21 mouse cellular contexts compared by ENCODE assay signal in the genomic region with DNA sequence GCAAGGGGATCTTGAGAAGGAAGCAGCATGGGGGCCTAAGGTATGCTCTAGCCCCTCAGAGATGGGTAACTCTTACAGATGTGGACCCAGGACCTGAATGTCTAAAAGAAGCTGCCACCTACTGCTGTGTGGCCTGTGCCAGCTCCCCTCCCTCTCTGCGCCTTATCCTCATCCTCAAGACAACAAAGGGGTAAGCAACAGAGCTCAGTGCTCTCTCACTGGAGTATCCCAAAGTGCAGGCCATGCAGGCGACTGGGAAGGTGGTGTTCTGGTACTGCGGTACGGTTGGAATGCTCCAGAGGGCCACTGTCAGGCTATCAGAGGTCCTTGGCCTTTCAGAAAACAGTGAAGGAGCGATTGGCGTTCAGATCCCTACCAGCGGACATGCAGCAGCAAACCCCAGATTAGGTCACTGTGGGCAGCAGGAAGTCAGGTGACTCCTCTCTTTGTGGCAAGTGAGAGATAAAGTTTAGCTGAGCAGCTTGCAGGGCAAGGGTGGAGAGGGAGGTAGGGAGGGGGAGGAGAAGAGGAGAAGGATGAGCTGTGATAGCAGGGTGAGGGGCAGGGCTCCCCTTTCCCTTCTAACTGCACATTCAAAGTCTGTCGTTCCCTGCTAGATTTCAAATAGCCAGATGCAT. TPM values are rescaled to one million over a fixed set of nuclear protein-coding genes. Genes with fewer than 3 reads are reported as not detected.
A peak's percentile ranks its signal among the peaks of the same experiment; 100 is the strongest.
DNase-seq lines count a peak whose midpoint lies in the region; ATAC-seq and TF ChIP-seq lines count a peak whose summit lies in the region.
"Had no signal": no experiment of that assay in that cellular context is flagged by ENCODE, and none has a peak within 500 bp of the region (broad histone marks: within the 10 kb centered on the region; RNA-seq: fewer than 3 reads in every experiment).

No protein-coding gene starts in this region.

- intact Hi-C loops in gastrocnemius, adult 2 months (cut with DNase I) = no loop called here
- intact Hi-C loops in left cerebral cortex, postnatal 25 days (cut with DNase I) = no loop called here

- no peak overlapping the region for H3K4me2 ChIP-seq in heart, embryonic 12.5 days
- peak overlapping the region; percentile 23 for H3K4me2 ChIP-seq in liver, embryonic 11.5 days
- H3K4me2 ChIP-seq: heart, embryonic 15.5 days; hindbrain, embryonic 14.5 days; limb, embryonic 13.5 days had no signal

- 17% methylated on average over 8 of the region's 8 CpGs for WGBS in heart, embryonic 12.5 days
- WGBS in liver, embryonic 11.5 days = 20% methylated on average over 8 of the region's 8 CpGs

- no peak for TF ChIP-seq RAD21 in MEL (IDR thresholded peaks at IDR 0.05; ENCODE audit: low read depth, low read length)

- no peak overlapping the region for H3K27ac ChIP-seq in heart, embryonic 12.5 days (ENCODE audit: poor library complexity, severe bottlenecking)
- no peak overlapping the region for H3K27ac ChIP-seq in MEL (ENCODE audit: control insufficient read depth, low read depth, low read length)
- H3K27ac ChIP-seq in liver, embryonic 11.5 days (ENCODE audit: low read depth, low read length) = no peak overlapping the region
- no peak overlapping the region for H3K27ac ChIP-seq in gastrocnemius, adult 2 months
- H3K27ac ChIP-seq: embryonic facial prominence, embryonic 10.5 days; heart, embryonic 15.5 days; hindbrain, embryonic 14.5 days; limb, embryonic 13.5 days; stomach, postnatal 0 days had no signal

- DNase-seq in heart, adult 18-20 months = no peak
- peak; percentile 58 for DNase-seq in MEL (ENCODE audit: low read depth, low spot score)
- DNase-seq in liver, embryonic 11.5 days (ENCODE audit: low spot score) = no peak
- no peak for DNase-seq in thymus, postnatal 4 days
- DNase-seq in gastrocnemius, adult 2 months = no peak
- DNase-seq in left cerebral cortex, postnatal 25 days (ENCODE audit: low spot score in 2 of 2) = no peak
- DNase-seq: adrenal gland, postnatal 14 days; B cell, adult 2 months; cerebellum, adult 9-11 months; kidney, adult 2 months; lung, postnatal 14 days; midbrain, embryonic 14.5 days; thymus, postnatal 25 days had no signal

- H3K4me1 ChIP-seq in heart, embryonic 12.5 days (replicated peaks) = peaks cover 14% of the 10 kb centered on the region
- H3K4me1 ChIP-seq in MEL (ENCODE audit: control insufficient read depth in 1 of 2, insufficient read depth in 2 of 2, low read length in 2 of 2) = peaks cover 2 to 16% of the 10 kb centered on the region in 2 experiments; a peak in 3 of 4 replicates
- H3K4me1 ChIP-seq in liver, embryonic 11.5 days (replicated peaks; ENCODE audit: control insufficient read depth, insufficient read depth, low read length) = peaks cover 11% of the 10 kb centered on the region
- H3K4me1 ChIP-seq: embryonic facial prominence, embryonic 10.5 days; limb, embryonic 13.5 days had no signal

- no peaks in the 10 kb centered on the region for H3K79me2 ChIP-seq in MEL (ENCODE audit: control insufficient read depth, insufficient read depth, low read length, poor library complexity)

- TF ChIP-seq EP300 in MEL (IDR thresholded peaks at IDR 0.05; ENCODE audit: low read depth in 1 of 2, low read length in 2 of 2) = peak in 1 of 2 experiments; percentile 79; a peak in 3 of 4 replicates

- no peak overlapping the region for H3K9ac ChIP-seq in heart, embryonic 12.5 days
- peak overlapping the region; percentile 24; the same call in 1 of the 2 replicates for H3K9ac ChIP-seq in MEL (ENCODE audit: control insufficient read depth, low read depth, low read length, poor library complexity, severe bottlenecking)
- H3K9ac ChIP-seq in liver, embryonic 11.5 days (ENCODE audit: low read depth, low read length) = no peak overlapping the region
- H3K9ac ChIP-seq: heart, embryonic 15.5 days; hindbrain, embryonic 14.5 days; limb, embryonic 13.5 days had no signal

- no peak for TF ChIP-seq POLR2A in MEL (IDR thresholded peaks at IDR 0.05; ENCODE audit: control insufficient read depth in 1 of 2, insufficient read depth in 1 of 2, low read depth in 1 of 2, low read length in 2 of 2, poor library complexity in 1 of 2)

- no peaks in the 10 kb centered on the region for H3K27me3 ChIP-seq in heart, embryonic 12.5 days (replicated peaks)
- no peaks in the 10 kb centered on the region for H3K27me3 ChIP-seq in MEL (ENCODE audit: control insufficient read depth in 1 of 2, insufficient read depth in 2 of 2, low read length in 2 of 2)
- no peaks in the 10 kb centered on the region for H3K27me3 ChIP-seq in liver, embryonic 11.5 days (replicated peaks; ENCODE audit: control insufficient read depth, insufficient read depth, low read length)
- H3K27me3 ChIP-seq: heart, embryonic 15.5 days; limb, embryonic 13.5 days had no signal

- H3K4me3 ChIP-seq in heart, embryonic 12.5 days = no peak overlapping the region
- peak overlapping the region in 1 of 2 experiments; percentile 13; a peak in 1 of 4 replicates for H3K4me3 ChIP-seq in MEL (ENCODE audit: control insufficient read depth in 1 of 2, insufficient read depth in 1 of 2, low read depth in 2 of 2, low read length in 2 of 2)
- no peak overlapping the region for H3K4me3 ChIP-seq in liver, embryonic 11.5 days (ENCODE audit: low read depth, low read length)
- no peak overlapping the region for H3K4me3 ChIP-seq in gastrocnemius, adult 2 months
- H3K4me3 ChIP-seq: embryonic facial prominence, embryonic 10.5 days; heart, embryonic 15.5 days; limb, embryonic 13.5 days had no signal

- H3K9me3 ChIP-seq in heart, embryonic 12.5 days (replicated peaks) = no peaks in the 10 kb centered on the region
- no peaks in the 10 kb centered on the region for H3K9me3 ChIP-seq in MEL (replicated peaks; ENCODE audit: insufficient read depth, low read length)
- H3K9me3 ChIP-seq in liver, embryonic 11.5 days (ENCODE audit: control insufficient read depth, low read length) = no peaks in the 10 kb centered on the region
- H3K9me3 ChIP-seq: embryonic facial prominence, embryonic 10.5 days; heart, embryonic 15.5 days; limb, embryonic 13.5 days had no signal

- peak; percentile 39; the same call in 1 of the 2 replicates for ATAC-seq in heart, embryonic 12.5 days (ENCODE audit: insufficient number of reproducible peaks, low FRiP score)
- ATAC-seq in liver, embryonic 11.5 days (replicated peaks; ENCODE audit: low FRiP score) = peak; percentile 80
- peak; percentile 86 for ATAC-seq in megakaryocyte-erythroid progenitor cell, adult 5-6 weeks (replicated peaks; ENCODE audit: low FRiP score, low TSS enrichment, poor library complexity, severe bottlenecking)
- ATAC-seq: forebrain, embryonic 16.5 days had no signal

- no peak for TF ChIP-seq CTCF in MEL (IDR thresholded peaks at IDR 0.05 in 2 of 3, conservative IDR thresholded peaks at IDR 0.05 in 1 of 3; ENCODE audit: control insufficient read depth in 1 of 3, insufficient read depth in 1 of 3, low read depth in 2 of 3, low read length in 3 of 3, poor library complexity in 1 of 3, severe bottlenecking in 1 of 3)
- no peak for TF ChIP-seq CTCF in gastrocnemius, adult 2 months (IDR thresholded peaks at IDR 0.05)

- no peaks in the 10 kb centered on the region for H3K36me3 ChIP-seq in heart, embryonic 12.5 days
- H3K36me3 ChIP-seq in MEL (ENCODE audit: control insufficient read depth in 1 of 2, insufficient read depth in 2 of 2, low read length in 2 of 2) = peaks cover 0 to 12% of the 10 kb centered on the region in 2 experiments; a peak in 2 of 4 replicates
- no peaks in the 10 kb centered on the region for H3K36me3 ChIP-seq in liver, embryonic 11.5 days (ENCODE audit: control insufficient read depth, insufficient read depth, low read length)
- H3K36me3 ChIP-seq: embryonic facial prominence, embryonic 10.5 days; heart, embryonic 15.5 days; limb, embryonic 13.5 days had no signal

TF ChIP-seq in MEL, 35 proteins besides CTCF, POLR2A, EP300 and RAD21 (continues in another document):
- TF ChIP-seq KAT2A (conservative IDR thresholded peaks at IDR 0.05; ENCODE audit: low read depth, low read length) (no peak), ELF1 (IDR thresholded peaks at IDR 0.05; ENCODE audit: low read depth, low read length) (0 out of 2 replicates have a peak, but pooled peaks have one; percentile 30), RCOR1 (IDR thresholded peaks at IDR 0.05; ENCODE audit: low read depth, low read length) (peak; percentile 68), MAFK (IDR thresholded peaks at IDR 0.05; ENCODE audit: borderline replicate concordance, low read depth, low read length) (no peak), MYC (IDR thresholded peaks at IDR 0.05; ENCODE audit: low read depth, low read length) (0 out of 2 replicates have a peak, but pooled peaks have one; percentile 28), USF1 (IDR thresholded peaks at IDR 0.05; ENCODE audit: low read depth, low read length) (peak; percentile 89), POLR2AphosphoS2 (IDR thresholded peaks at IDR 0.05; ENCODE audit: low read length) (no peak), HCFC1 (IDR thresholded peaks at IDR 0.05; ENCODE audit: low read depth, low read length) (0 out of 2 replicates have a peak, but pooled peaks have one; percentile 36), ETS1 (IDR thresholded peaks at IDR 0.05; ENCODE audit: low read depth, low read length) (peak; percentile 81)

RNA-seq across cellular contexts. Expression of a gene that starts 22.3 kb away (rescaled TPM):
- polyA plus RNA-seq in heart, embryonic 12.5 days (2016; fragmentation: Nextera tagmentation; extraction: Ambion mirVana) = 73.1 and 74.9 TPM in 2 replicates
- total RNA-seq in heart, adult 18-20 months (2021) = 100 to 1,000 TPM; 204 to 275 TPM
- total RNA-seq in MEL (2012; rRNA removed) = 66.9 and 90.6 TPM in 2 replicates
- polyA plus RNA-seq in MEL (2012; ENCODE audit: insufficient read depth in 1 of 2, insufficient read length in 2 of 2, low read depth in 1 of 2, low replicate concordance in 2 of 2, missing spikeins in 1 of 2) = 10 to 100 TPM in 1 of 2 experiments, not detected in 1; 66.1 TPM
- polyA plus RNA-seq in liver, embryonic 11.5 days (2014; fragmentation: Nextera tagmentation; extraction: Ambion mirVana) = 110 and 115 TPM in 2 replicates
- total RNA-seq in megakaryocyte-erythroid progenitor cell, adult 5-6 weeks (2014; fragmentation: Nextera tagmentation) = 31.8 and 41.0 TPM in 2 replicates
- total RNA-seq in megakaryocyte-erythroid progenitor cell, adult 5-6 weeks (2017) = 43.7 and 50.8 TPM in 2 replicates
- total RNA-seq in gastrocnemius, adult 2 months (2021) = 100 to 1,000 TPM; 111 to 117 TPM
- total RNA-seq in left cerebral cortex, postnatal 25 days (2021) = 10 to 100 TPM; 58.1 to 61.1 TPM

RNA-seq across cellular contexts. Expression of a gene that starts 25.6 kb away (rescaled TPM):
- 0.08 and 0.19 TPM in 2 replicates for polyA plus RNA-seq in heart, embryonic 12.5 days (2016; fragmentation: Nextera tagmentation; extraction: Ambion mirVana)
- total RNA-seq in heart, adult 18-20 months (2021) = 1 to 10 TPM; 4.0 to 8.8 TPM
- total RNA-seq in MEL (2012; rRNA removed) = 0.03 TPM in 1 of 2 replicates, not detected in the other
- under 1 TPM in 1 of 2 experiments, not detected in 1; 0.03 TPM for polyA plus RNA-seq in MEL (2012; ENCODE audit: insufficient read depth in 1 of 2, insufficient read length in 2 of 2, low read depth in 1 of 2, low replicate concordance in 2 of 2, missing spikeins in 1 of 2)
- not detected in 2 replicates for polyA plus RNA-seq in liver, embryonic 11.5 days (2014; fragmentation: Nextera tagmentation; extraction: Ambion mirVana)
- total RNA-seq in megakaryocyte-erythroid progenitor cell, adult 5-6 weeks (2014; fragmentation: Nextera tagmentation) = 39.9 and 47.6 TPM in 2 replicates
- total RNA-seq in megakaryocyte-erythroid progenitor cell, adult 5-6 weeks (2017) = 25.4 and 30.9 TPM in 2 replicates
- 1 to 10 TPM in 1 of 2 experiments, under 1 TPM in 1; 0.43 to 1.1 TPM for total RNA-seq in gastrocnemius, adult 2 months (2021)
- total RNA-seq in left cerebral cortex, postnatal 25 days (2021) = under 1 TPM; 0.21 to 0.71 TPM
- polyA plus RNA-seq: embryonic facial prominence, embryonic 10.5 days had no signal
